ENCODE assay signal across 15 mouse cellular contexts in genomic region chr2:126740314-126740713, GRCm38 (mm10).
"Had no signal": no experiment of that assay in that cellular context is flagged by ENCODE, and none has a peak within 500 bp of the region (broad histone marks: within the 10 kb centered on the region; RNA-seq: fewer than 3 reads in every experiment).

No protein-coding gene starts in this region.

- H3K27ac ChIP-seq: intestine, embryonic 15.5 days; kidney, embryonic 15.5 days; left cerebral cortex, adult 2 months; limb, embryonic 10.5 days; liver, embryonic 15.5 days; lung, embryonic 15.5 days; midbrain, embryonic 10.5 days; neural tube, embryonic 12.5 days had no signal

- DNase-seq: kidney, adult 2 months; kidney, postnatal 25 days; midbrain, embryonic 14.5 days; thymus, adult 18-20 months; thymus, postnatal 14 days had no signal

- H3K9me3 ChIP-seq: intestine, embryonic 15.5 days; kidney, embryonic 15.5 days; limb, embryonic 10.5 days; liver, embryonic 15.5 days; lung, embryonic 15.5 days; midbrain, embryonic 10.5 days; neural tube, embryonic 12.5 days had no signal

- H3K4me3 ChIP-seq: intestine, embryonic 15.5 days; kidney, embryonic 15.5 days; left cerebral cortex, adult 2 months; limb, embryonic 10.5 days; liver, embryonic 15.5 days; lung, embryonic 15.5 days; midbrain, embryonic 10.5 days; myocyte; neural tube, embryonic 12.5 days had no signal

- H3K4me1 ChIP-seq: intestine, embryonic 15.5 days; kidney, embryonic 15.5 days; limb, embryonic 10.5 days; liver, embryonic 15.5 days; lung, embryonic 15.5 days; midbrain, embryonic 10.5 days; neural tube, embryonic 12.5 days had no signal

- H3K9ac ChIP-seq: intestine, embryonic 15.5 days; kidney, embryonic 15.5 days; liver, embryonic 15.5 days; lung, embryonic 15.5 days; neural tube, embryonic 12.5 days had no signal

- ATAC-seq: intestine, embryonic 15.5 days had no signal

- H3K27me3 ChIP-seq: intestine, embryonic 15.5 days; kidney, embryonic 15.5 days; liver, embryonic 15.5 days; lung, embryonic 15.5 days; neural tube, embryonic 12.5 days had no signal

- H3K4me2 ChIP-seq: intestine, embryonic 15.5 days; kidney, embryonic 15.5 days; liver, embryonic 11.5 days; liver, embryonic 15.5 days; lung, embryonic 15.5 days; neural tube, embryonic 12.5 days had no signal
